In the genomic region with DNA sequence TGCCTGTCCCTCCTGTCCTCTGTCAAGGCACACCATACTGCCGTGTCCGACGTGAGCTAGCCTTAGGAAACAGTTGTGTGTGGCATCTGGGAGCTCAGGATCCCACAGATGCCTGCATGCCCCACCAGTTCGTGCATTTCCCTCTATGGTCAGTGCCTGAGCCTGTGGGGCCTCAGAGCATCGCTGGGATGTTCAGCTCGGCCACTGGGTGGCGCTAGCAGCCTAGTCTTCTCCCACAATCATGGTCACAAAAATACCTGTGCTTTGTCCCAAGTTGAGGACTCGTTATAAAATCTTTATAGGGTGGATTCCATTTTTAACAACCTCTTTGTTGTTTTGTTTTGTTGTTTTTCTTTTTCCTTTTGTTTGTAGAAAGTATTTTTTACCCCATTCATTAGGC, we compare ENCODE assay signal across 8 mouse cellular contexts. TPM values are rescaled to one million over a fixed set of nuclear protein-coding genes. Genes with fewer than 3 reads are reported as not detected.
DNase-seq lines count a peak whose midpoint lies in the region; ATAC-seq lines count a peak whose summit lies in the region.

No protein-coding gene starts in this region.

- peak; percentile 52 for DNase-seq in hindbrain, embryonic 10.5 days (ENCODE audit: low spot score)
- DNase-seq in 416B (ENCODE audit: low read depth) (peak; percentile 46), ES-CJ7 (ENCODE audit: low read depth, low spot score) (peak; percentile 56)
- peak; percentile 78 to 84 for DNase-seq in cerebellum, postnatal 14 days
- peak; percentile 66 for DNase-seq in kidney, postnatal 10 days
- DNase-seq in naive thymus-derived CD4-positive, alpha-beta T cell, adult 2 months (ENCODE audit: low read depth), result peak; percentile 83

- no peaks in the 10 kb centered on the region for H3K27me3 ChIP-seq in hindbrain, embryonic 10.5 days (ENCODE audit: insufficient read depth, poor library complexity, severe bottlenecking)
- H3K27me3 ChIP-seq in hindbrain, embryonic 13.5 days, result no peaks in the 10 kb centered on the region

- no peak for ATAC-seq in hindbrain, embryonic 13.5 days (ENCODE audit: low FRiP score)
- no peak; the same call in 1 of the 2 replicates for ATAC-seq in monocyte, adult 5-6 weeks (replicated peaks; ENCODE audit: insufficient number of reproducible peaks, low FRiP score, low TSS enrichment, poor library complexity, severe bottlenecking)

- WGBS in hindbrain, embryonic 10.5 days, result 28% methylated on average over 8 of the region's 8 CpGs
- 36% methylated on average over 8 of the region's 8 CpGs for whole genome bisulfite sequencing in hindbrain, embryonic 13.5 days

- H3K27ac ChIP-seq in hindbrain, embryonic 10.5 days, result no peak overlapping the region
- H3K27ac ChIP-seq in hindbrain, embryonic 13.5 days, result no peak overlapping the region

- no peak overlapping the region for H3K4me3 ChIP-seq in hindbrain, embryonic 10.5 days
- H3K4me3 ChIP-seq in hindbrain, embryonic 13.5 days, result no peak overlapping the region

- no peaks in the 10 kb centered on the region for H3K9me3 ChIP-seq in hindbrain, embryonic 10.5 days
- no peaks in the 10 kb centered on the region for H3K9me3 ChIP-seq in hindbrain, embryonic 13.5 days

- peaks cover 90% of the 10 kb centered on the region for H3K36me3 ChIP-seq in hindbrain, embryonic 10.5 days
- peaks cover 91% of the 10 kb centered on the region for H3K36me3 ChIP-seq in hindbrain, embryonic 13.5 days

- peaks cover 6% of the 10 kb centered on the region for H3K4me1 ChIP-seq in hindbrain, embryonic 10.5 days (replicated peaks)
- no peaks in the 10 kb centered on the region for H3K4me1 ChIP-seq in hindbrain, embryonic 13.5 days (replicated peaks)

- no peak overlapping the region for H3K4me2 ChIP-seq in hindbrain, embryonic 13.5 days

- H3K9ac ChIP-seq in hindbrain, embryonic 13.5 days, result no peak overlapping the region

RNA-seq across cellular contexts. Expression of a gene that starts 37.0 kb away (rescaled TPM):
- 1.7 and 2.4 TPM in 2 replicates for polyA plus RNA-seq in hindbrain, embryonic 10.5 days (2016; fragmentation: Nextera tagmentation; extraction: Ambion mirVana)
- polyA plus RNA-seq in hindbrain, embryonic 13.5 days (2015; fragmentation: Nextera tagmentation; extraction: Ambion mirVana), result 7.7 and 15.1 TPM in 2 replicates
- total RNA-seq in monocyte, adult 5-6 weeks (2017), result not detected in 3 replicates
